Mouse (Mus musculus) forebrain, postnatal 0 days (tissue): ENCODE data around the gene Nubpl. TPM values are rescaled to one million over a fixed set of nuclear protein-coding genes. Genes with fewer than 3 reads are reported as not detected.
"Not testable (repeated sequence)": the region's sequence is repeated elsewhere in the genome, so short reads cannot be mapped to it uniquely, and the experiment has no call there.

Experiments used
- ATAC-seq: fragments of 200-750 bp; cut with Nextera tagmentation; 2 replicates; pipeline ENCODE4 v1.8.0; 2017; ENCODE audit warnings: mild to moderate bottlenecking, moderate library complexity
- DNase-seq: peaks from one replicate; pipeline ENCODE4 v3.0.0-alpha.2; 2015
- H3K27ac ChIP-seq: fragments of 300-500 bp; sonication (generic); 2 replicates; pipeline ENCODE4 v1.5.1; 2014; ENCODE audit warnings: low read depth, mild to moderate bottlenecking, antibody characterized with exemption, low read length, moderate library complexity, mixed read lengths
- H3K27me3 ChIP-seq: fragments of 300-500 bp; sonication (generic); 2 replicates; pipeline ENCODE4 v1.6.1; 2014; ENCODE audit warnings: mild to moderate bottlenecking, low read length, mixed read lengths; ENCODE audit not compliant: insufficient read depth
- H3K36me3 ChIP-seq: fragments of 300-500 bp; sonication (generic); 2 replicates; pipeline ENCODE4 v1.6.1; 2014; ENCODE audit warnings: mild to moderate bottlenecking, moderate library complexity; ENCODE audit not compliant: insufficient read depth
- H3K4me1 ChIP-seq: fragments of 300-500 bp; sonication (generic); 2 replicates; pipeline ENCODE4 v1.6.1; 2014; ENCODE audit warnings: antibody characterized with exemption; ENCODE audit not compliant: insufficient read depth
- H3K4me2 ChIP-seq: fragments of 300-500 bp; sonication (generic); 2 replicates; pipeline ENCODE4 v1.6.1; 2014; ENCODE audit warnings: low read depth, mild to moderate bottlenecking, moderate library complexity
- H3K4me3 ChIP-seq: fragments of 300-500 bp; sonication (generic); 2 replicates; pipeline ENCODE4 v1.5.1; 2014; ENCODE audit warnings: low read depth, low read length, mixed read lengths
- H3K9ac ChIP-seq: fragments of 300-500 bp; sonication (generic); 2 replicates; pipeline ENCODE4 v1.6.1; 2014; ENCODE audit warnings: mild to moderate bottlenecking
- H3K9me3 ChIP-seq: fragments of 300-500 bp; sonication (generic); 2 replicates; pipeline ENCODE4 v1.6.1; 2016; ENCODE audit warnings: low read length
- CTCF ChIP-seq: sonication (generic); IDR thresholded peaks from 2 replicates; pipeline ENCODE4 v1.5.1; 2016; ENCODE audit warnings: antibody characterized with exemption, control low read depth, low read depth
- WGBS: fragments of 180-500 bp; shearing (Covaris S2); extraction: QIAGEN DNeasy Blood & Tissue Kit; methylation state at CpG from one replicate; pipeline ENCODE4 v1.1.7; 2014; 5-methylcytosine and 5-hydroxymethylcytosine counted together
- polyA plus RNA-seq: library from polyadenylated mRNA; unstranded; fragments of >200 nt; fragmentation: Nextera tagmentation; extraction: Ambion mirVana; gene quantifications from 2 replicates; pipeline ENCODE4 v1.2.1, GENCODE M21; 2015
- total RNA-seq: library from RNA; depleted of rRNA; stranded (reverse); fragments of >200 nt; gene quantifications from 2 replicates; pipeline ENCODE4 v1.2.3, GENCODE M21; 2014

Gene Nubpl
- total and polyA plus RNA-seq, 2 experiments from 2014 or later: 5.9 to 7.6 TPM

DNA sequence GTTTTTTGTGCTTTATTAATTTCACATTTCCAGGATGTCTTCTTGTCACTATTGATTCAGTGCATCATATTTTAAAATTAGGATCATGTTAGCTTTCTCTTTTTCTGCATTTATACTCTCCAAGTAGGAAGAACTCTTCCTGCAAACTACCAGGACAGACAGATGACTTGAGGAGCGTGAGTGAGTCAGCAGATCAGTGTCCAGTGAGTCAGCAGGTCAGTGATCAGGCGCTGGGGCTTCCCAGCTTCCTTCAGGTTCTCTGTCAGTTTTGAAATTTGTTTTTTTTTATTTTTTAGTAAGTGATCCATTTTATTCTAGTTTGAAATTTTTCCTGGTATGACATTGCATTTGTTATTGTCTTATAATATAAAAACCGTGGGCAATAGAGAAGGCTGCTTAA, 131.2 kb downstream of the Nubpl start:
- 90% methylated on average over 3 of the region's 3 CpGs for WGBS
- DNase-seq (no peak), ATAC-seq (no peak)
- H3K4me2 ChIP-seq: no peak overlapping the region
- H3K9me3 ChIP-seq: no peaks in the 10 kb centered on the region
- H3K27me3 ChIP-seq: no peaks in the 10 kb centered on the region
- TF ChIP-seq CTCF: no peak
- H3K4me1 ChIP-seq: no peaks in the 10 kb centered on the region
- H3K36me3 ChIP-seq: no peaks in the 10 kb centered on the region
- H3K27ac ChIP-seq: no peak overlapping the region
- H3K9ac ChIP-seq: no peak overlapping the region
- H3K4me3 ChIP-seq: no peak overlapping the region

DNA sequence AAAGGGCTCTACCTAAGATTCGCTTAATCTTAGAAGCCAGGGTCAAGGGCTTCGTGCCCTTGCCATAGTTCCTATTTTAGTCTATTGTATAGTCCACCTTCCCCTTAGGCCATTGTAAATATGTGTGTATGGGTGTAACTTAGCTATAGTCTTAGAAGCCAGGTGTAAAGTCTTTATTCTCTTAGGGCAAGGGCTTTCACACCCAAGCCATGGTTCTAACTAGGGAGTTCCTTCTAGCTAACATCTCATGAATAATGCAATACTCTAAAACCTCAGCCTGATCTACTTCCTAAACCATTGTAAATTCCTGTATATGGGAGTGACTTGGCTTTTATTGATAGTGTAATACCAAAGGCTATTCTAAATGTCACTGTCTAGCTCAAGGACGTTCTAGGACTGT, 134.4 kb downstream of the Nubpl start:
- not testable (repeated sequence) for H3K4me2 ChIP-seq, H3K9ac ChIP-seq, H3K4me1 ChIP-seq, H3K36me3 ChIP-seq, H3K4me3 ChIP-seq, H3K9me3 ChIP-seq, DNase-seq, H3K27ac ChIP-seq, ATAC-seq, H3K27me3 ChIP-seq
- 68% methylated on average over 1 of the region's 3 CpGs for WGBS

DNA sequence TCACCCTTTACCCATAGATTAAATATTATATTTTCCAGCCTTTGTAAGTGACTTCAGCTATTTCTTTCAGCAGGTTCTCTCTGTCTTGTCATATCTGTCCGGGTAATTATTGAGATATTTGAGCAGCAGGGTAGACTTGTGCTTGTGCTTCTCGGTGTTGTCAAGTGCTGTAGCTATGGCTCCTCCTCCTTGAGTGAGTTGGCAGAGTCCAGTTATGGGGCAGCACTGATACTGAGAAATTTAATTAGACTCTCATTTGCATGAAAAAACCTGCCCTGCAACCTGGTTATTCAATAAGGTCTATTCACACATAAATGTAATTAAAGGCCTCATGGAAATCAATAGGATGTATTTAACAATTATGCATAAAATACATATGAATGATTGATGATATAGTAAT, 145.2 kb downstream of the Nubpl start:
- H3K36me3 ChIP-seq: no peaks in the 10 kb centered on the region
- no peak overlapping the region for H3K27ac ChIP-seq
- no peaks in the 10 kb centered on the region for H3K27me3 ChIP-seq
- H3K4me3 ChIP-seq: no peak overlapping the region
- no peaks in the 10 kb centered on the region for H3K4me1 ChIP-seq
- no peaks in the 10 kb centered on the region for H3K9me3 ChIP-seq
- no peak overlapping the region for H3K9ac ChIP-seq
- no peak for TF ChIP-seq CTCF
- 33% methylated on average over 2 of the region's 2 CpGs for WGBS
- DNase-seq (no peak), ATAC-seq (no peak)
- no peak overlapping the region for H3K4me2 ChIP-seq

DNA sequence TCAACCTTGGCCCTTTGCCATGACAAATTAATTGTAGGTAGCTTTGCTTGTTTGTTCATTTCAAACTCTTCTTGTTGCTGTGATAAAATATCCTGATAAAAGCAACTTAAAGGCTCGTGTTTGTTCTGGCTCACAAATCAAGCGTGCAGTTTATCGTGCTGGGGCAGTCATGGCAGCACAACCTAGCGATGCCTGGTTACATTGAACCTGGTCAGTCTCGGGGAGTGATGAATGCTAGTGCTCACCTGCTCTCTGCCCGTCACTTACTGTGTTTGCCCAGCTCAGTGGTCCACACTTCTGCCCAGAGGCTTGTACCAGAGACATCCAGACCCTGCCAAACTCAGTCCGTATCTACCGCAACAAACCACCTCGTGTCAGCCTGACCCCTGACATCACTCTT, 149.9 kb downstream of the Nubpl start:
- H3K9me3 ChIP-seq: no peaks in the 10 kb centered on the region
- H3K27ac ChIP-seq: no peak overlapping the region
- no peaks in the 10 kb centered on the region for H3K27me3 ChIP-seq
- ATAC-seq (no peak), DNase-seq (no peak)
- H3K36me3 ChIP-seq: no peaks in the 10 kb centered on the region
- H3K4me2 ChIP-seq: no peak overlapping the region
- H3K4me1 ChIP-seq: no peaks in the 10 kb centered on the region
- H3K9ac ChIP-seq: no peak overlapping the region
- H3K4me3 ChIP-seq: no peak overlapping the region
- no peak for TF ChIP-seq CTCF
- 95% methylated on average over 9 of the region's 9 CpGs for WGBS

DNA sequence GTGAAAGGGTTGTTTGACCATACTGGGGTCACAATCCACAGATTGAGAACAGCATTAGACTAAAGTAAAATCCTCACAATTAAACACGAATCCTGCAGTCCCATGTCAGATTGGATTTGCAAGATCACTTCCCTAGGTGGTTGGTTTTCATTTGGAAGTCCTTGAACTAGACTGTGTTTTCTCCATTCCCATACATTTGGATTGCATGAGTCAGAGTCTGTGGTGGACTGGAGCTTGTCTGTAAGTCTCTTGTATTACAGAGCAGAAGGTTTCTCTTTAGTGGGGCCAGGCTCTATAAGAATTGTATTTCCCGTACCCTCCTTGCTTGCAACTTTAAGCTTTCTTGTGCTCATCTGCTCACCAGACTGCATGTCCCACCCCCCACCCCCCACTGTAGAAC, 151.0 kb downstream of the Nubpl start:
- H3K9me3 ChIP-seq: no peaks in the 10 kb centered on the region
- no peaks in the 10 kb centered on the region for H3K36me3 ChIP-seq
- H3K4me2 ChIP-seq: no peak overlapping the region
- ATAC-seq (no peak), DNase-seq (no peak)
- TF ChIP-seq CTCF: no peak
- H3K4me3 ChIP-seq: no peak overlapping the region
- H3K27ac ChIP-seq: no peak overlapping the region
- H3K27me3 ChIP-seq: no peaks in the 10 kb centered on the region
- WGBS: 85% methylated on average over 2 of the region's 2 CpGs
- H3K9ac ChIP-seq: no peak overlapping the region
- no peaks in the 10 kb centered on the region for H3K4me1 ChIP-seq

DNA sequence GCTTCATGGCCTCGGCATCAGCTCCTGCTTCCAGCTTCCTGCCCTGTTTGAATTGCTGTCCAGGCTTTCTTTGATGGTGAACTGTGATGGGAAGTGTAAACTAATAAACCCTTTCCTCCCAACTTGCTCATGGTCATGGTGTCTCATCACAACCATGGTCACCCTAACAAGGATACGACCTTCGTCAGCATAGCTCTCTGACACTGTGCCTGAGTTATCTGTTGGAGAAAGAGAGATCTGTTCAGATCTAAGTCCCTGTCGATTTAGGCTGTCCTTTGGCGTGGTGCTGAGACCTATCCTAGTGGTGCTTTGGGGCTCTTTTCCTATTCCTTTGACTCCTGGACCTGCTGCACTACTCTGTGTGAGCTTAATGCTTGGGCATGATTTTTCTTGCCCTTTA, 156.6 kb downstream of the Nubpl start:
- WGBS: 94% methylated on average over 5 of the region's 5 CpGs
- Histone ChIP-seq H3K4me3 (no peak overlapping the region), H3K27me3 (no peaks in the 10 kb centered on the region), H3K9ac (no peak overlapping the region), H3K4me1 (no peaks in the 10 kb centered on the region), H3K9me3 (no peaks in the 10 kb centered on the region), H3K36me3 (no peaks in the 10 kb centered on the region), H3K27ac (no peak overlapping the region), H3K4me2 (no peak overlapping the region)
- no peak for TF ChIP-seq CTCF
- DNase-seq (no peak), ATAC-seq (no peak)

DNA sequence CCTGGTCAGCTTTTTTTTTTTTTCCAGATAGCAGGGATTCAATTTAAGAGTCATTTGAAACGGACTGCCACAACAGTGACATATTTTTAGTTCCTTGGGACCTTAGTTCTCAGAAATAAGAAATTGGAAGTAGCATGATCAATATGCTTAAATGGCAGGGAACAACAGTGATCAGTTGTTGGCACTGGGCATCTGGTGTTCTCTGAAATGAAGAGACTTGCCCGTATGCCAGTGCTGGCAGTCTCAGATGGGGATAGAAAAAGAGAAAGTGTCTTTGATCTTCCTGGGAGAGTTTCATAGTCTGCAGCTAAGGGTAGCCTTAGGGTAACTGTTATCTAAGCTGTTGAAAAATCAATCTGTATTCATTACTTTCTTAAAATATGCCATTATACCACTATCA, 170.6 kb downstream of the Nubpl start:
- WGBS: 58% methylated on average over 2 of the region's 2 CpGs
- H3K36me3 ChIP-seq: no peaks in the 10 kb centered on the region
- ATAC-seq: peak; percentile 43; the same call in 1 of the 2 replicates

DNA sequence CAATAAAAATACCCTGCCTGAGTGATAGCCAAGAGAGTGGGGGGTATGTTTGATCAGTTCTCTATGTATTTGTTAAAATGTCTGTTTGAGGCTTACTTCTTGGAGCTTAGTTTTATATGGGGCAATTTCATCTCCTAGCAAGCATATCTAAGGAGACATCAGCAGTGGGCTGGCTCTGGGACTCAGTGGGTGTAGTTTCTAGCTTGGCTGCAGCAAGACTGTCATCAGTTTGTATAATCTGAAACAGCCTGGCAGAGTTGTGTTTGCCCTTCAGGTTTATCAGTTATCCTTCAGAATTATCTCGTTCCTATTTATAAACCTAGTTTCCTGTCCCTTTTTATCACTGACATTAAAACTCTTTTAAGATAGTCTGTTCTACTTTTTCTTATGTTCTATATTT, 175.3 kb downstream of the Nubpl start:
- Histone ChIP-seq H3K27ac (no peak overlapping the region), H3K9me3 (no peaks in the 10 kb centered on the region), H3K4me1 (no peaks in the 10 kb centered on the region), H3K4me2 (no peak overlapping the region), H3K27me3 (no peaks in the 10 kb centered on the region), H3K36me3 (no peaks in the 10 kb centered on the region), H3K4me3 (no peak overlapping the region), H3K9ac (no peak overlapping the region)
- DNase-seq: no peak
- 72% methylated on average over 1 of the region's 1 CpGs for WGBS
- ATAC-seq: no peak
- no peak for TF ChIP-seq CTCF

More for the DNA sequence above, 170.6 kb downstream of the Nubpl start:
- no peaks in the 10 kb centered on the region for H3K4me1 ChIP-seq
- no peaks in the 10 kb centered on the region for H3K9me3 ChIP-seq
- H3K4me3 ChIP-seq: no peak overlapping the region
- no peaks in the 10 kb centered on the region for H3K27me3 ChIP-seq
- H3K4me2 ChIP-seq: no peak overlapping the region
- TF ChIP-seq CTCF: no peak
- peak; percentile 20 for DNase-seq
- no peak overlapping the region for H3K9ac ChIP-seq
- H3K27ac ChIP-seq: no peak overlapping the region
